Mouse (Mus musculus) kidney, adult 9 months (tissue): ENCODE data around the gene Cdc42ep4.

Experiments used
- DNase-seq: peaks from one replicate; pipeline ENCODE4 v3.0.0; 2022

Gene Cdc42ep4

DNA sequence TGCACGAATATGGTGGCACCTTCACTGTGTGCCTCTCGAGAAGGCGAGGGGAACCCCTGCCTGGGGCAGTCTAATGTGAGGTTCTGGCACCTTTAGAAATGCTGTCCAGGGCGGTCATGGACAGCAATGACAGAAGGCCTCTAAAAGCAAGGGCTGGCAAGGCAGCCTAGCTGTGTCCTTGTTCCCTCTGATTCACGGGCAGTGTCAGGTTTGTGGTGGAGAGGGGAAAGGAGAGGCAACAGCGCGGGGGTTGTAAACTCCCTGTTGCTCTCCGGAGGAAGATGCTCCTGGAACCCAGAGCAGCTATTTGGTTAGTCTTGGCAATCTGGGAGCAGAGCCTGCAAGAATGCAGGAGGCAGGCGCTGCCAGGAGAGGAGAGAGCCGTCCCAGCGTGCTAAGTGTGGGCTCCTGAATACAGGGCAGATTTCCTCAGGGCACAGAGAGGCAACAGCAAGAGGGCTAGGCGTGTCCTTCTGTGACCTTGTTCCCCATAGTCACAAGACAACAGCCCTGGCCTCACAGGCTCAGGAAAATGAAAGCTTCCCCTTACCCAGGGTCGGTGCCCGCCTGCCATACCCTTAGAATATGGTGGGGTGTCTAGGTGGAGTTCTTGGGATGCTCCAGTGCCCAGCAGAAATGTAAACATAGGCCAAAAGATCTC is 25.3 kb upstream of the Cdc42ep4 start:
- no peak for DNase-seq

DNA sequence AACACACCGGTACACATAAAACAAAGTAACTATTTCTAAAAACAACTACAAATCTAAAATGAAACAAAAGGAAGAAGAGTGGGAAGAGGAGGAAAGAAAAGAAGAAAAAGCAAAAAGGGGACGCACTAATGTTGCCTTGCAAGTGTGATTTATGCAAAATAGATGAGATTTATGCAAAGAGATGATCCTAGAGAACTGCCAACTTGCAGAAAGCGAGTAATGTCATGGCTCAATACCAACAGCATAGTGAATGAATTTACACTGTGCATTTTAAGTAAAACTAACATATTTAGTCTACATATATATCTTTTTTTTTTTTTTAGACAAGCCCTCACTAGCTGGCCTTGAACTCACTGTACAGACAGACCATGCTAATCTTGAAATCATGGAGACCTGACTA is 23.1 kb upstream of the Cdc42ep4 start:
- no peak for DNase-seq

GRCm38 (mm10) chr11:113773191-113773590 is 21.5 kb upstream of the Cdc42ep4 start:
- DNase-seq = no peak

DNA sequence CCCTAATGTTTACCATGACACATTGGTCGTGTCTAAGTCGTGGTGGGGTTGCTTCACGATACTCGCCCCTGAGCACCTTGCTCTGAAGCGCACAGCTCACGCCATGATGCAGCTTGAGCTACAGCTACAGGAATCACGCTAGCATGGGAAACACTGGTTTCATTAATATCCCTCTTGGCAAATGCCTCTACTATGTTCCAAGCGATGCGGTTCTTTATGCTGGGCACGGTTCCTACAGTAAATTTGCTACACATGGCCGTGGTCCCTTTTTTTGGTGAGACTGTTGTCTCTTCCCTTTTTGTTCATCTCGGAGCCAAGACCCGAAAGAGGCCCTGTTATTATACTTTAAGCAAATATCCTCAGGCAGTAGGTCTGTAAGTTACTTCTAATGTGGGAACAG is 19.5 kb upstream of the Cdc42ep4 start:
- DNase-seq = no peak

DNA sequence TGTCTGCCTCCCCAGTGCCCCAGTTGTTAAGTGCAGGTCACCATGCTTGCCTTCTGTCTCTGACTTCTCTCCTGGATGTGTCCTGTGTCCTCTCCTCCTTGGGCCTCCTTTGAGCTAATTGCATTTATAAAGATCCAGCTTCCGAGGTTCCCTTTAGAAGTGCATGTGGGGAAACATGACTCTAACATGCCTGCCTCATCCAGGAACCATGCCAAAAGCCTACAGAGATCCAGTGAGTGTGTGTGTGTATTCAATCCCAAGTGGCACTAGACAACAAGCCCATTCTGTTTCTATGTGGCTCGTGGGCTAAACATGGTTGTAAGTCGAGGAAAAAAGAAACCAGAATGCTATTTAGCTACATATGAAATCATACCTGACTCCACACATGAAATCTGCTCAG is 16.7 kb upstream of the Cdc42ep4 start:
- no peak for DNase-seq

DNA sequence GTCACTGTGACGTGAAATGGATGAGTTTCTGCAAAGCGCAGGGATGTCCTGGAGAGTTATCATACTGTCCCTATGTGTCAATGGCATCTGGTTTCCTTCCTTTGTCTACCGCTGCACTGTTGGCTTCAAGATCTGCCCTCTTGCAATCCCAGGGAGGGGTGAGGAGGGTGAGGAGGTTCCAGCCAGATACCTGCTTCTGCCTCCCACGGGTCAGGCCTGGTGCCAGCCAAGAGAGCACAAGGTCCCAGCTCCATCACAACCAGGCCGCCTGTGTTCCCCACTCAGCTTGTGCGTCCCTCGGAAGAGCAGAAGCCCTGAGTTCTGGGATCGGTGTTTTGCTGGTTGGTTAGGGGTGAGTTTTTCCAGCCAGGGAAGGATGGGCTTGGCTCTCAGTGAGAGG is 15.6 kb upstream of the Cdc42ep4 start:
- DNase-seq = no peak

- DNase-seq = no peak
These were observed 14.8 kb upstream of the Cdc42ep4 start for GRCm38 (mm10) chr11:113766284-113766985.

DNA sequence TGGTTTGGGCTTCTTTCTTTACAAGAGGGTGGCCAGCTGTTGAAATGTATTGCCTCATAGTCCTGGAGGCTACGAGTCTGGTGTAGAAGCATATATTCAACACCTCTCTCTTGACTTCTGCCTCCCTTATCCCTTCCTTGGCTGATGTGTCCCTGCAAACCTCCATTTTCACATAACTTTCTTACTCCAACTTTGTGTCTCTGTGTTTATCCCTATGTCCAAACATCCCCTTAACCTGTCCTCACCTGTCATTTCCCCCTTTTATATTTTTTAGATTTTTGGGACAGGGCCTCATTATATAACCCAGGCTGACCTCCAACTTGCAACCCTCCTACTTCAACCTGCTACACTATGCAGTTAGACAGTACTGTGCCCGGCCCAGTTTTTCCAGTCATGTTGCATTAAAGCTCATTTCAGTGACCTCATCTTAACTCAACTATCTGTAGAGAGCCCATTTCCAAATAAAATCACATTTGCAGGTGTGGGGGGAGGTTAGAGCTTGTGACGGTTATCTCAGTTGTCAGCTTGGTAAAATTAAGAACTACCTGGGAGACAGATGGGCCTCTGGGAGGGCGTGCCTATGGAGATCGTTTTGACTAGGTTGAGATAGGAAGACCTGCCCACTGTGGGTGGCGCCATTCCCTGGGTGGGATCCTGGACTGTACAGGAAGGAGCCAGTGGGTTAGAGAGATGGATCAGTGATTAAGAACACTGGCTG is 12.6 kb upstream of the Cdc42ep4 start:
- DNase-seq = no peak

DNA sequence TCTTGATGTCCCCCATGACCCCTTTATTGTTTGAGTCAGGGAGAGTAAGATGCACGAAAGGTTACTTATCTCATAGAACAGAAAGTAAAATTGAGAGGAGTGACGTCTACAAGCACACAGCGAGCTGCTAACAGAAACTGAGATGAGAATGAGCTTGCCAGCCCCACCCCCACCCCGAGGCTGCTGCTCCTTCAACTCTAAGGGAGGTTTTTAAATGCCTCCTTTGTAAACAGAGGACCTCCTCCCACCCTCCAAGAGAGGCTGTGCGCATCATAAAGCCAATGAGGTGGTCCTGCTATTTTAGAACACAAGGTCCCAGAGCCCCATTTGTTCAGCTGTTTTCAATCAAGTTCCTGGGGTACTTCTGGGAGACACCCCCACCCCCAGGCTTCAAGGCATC is 11.8 kb upstream of the Cdc42ep4 start:
- no peak for DNase-seq

DNA sequence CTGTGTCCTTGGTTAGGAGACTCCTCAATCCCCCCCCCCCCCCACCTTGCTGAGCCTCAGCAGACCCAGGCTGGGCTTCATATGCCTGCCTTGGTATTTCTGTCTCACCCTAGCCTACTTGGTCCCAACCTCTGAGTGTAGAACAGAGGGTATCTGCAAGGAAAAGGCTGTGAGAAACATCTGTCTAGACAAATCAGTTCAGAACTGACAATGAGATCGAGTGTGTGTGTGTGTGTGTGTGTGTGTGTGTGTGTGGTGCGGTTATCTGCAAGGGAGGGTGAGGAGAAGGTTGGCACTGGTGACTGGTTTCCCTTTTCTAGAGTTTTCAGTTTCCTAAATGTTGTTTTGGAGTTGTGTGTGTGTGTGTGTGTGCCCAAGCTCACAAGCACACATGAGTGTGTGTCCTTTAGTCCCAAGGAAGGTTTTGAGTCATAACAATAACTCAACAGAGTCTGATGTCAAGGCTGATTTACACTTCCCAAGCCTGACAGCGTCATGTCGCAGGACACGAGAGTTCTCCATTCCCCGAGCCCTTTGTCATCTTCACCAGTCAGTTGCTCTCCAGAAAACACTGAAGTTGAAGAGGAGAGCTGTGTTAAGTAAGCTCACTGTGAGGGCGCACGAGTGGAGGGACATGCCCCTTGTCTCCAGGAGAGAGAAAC is 10.6 kb upstream of the Cdc42ep4 start:
- no peak for DNase-seq

DNA sequence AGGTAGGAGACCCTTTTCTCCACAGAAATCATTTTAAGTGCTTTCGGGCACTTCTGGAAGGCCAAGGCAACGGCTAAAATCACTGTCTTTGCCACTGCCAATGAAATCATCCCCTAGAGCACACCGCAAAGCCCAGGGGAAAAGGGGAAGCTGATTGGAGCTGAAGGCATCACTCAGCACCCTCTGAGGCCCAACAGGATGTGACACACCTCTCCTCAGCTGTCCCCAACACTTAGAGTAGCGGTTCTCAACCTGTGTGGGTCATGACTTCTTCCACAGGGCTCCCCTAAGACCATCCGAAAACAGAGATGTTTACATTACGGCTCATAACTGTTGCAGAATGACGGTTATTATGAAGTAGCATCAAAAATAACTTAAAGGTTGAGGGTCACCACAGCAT is 10.0 kb upstream of the Cdc42ep4 start:
- DNase-seq = no peak

DNA sequence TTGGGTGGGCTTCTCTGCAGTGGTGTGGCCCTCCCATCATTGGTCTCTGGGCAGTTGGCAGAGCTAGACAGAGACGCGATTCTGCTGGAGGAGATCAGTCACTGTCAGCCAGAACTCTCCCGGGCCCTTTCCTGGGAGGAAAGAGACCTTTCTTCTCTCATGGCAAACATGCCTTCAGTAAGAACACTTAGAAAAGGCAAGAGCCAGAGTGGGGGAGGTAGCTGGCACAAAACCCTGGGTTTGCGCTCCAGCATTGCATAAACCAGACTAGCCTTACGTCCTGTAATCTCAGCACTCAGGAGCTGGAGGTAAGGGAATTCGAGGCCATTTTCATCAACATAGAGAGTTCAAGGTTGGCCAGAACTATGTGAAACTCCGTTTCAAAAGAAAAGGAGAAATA is 8.8 kb upstream of the Cdc42ep4 start:
- DNase-seq = no peak

DNA sequence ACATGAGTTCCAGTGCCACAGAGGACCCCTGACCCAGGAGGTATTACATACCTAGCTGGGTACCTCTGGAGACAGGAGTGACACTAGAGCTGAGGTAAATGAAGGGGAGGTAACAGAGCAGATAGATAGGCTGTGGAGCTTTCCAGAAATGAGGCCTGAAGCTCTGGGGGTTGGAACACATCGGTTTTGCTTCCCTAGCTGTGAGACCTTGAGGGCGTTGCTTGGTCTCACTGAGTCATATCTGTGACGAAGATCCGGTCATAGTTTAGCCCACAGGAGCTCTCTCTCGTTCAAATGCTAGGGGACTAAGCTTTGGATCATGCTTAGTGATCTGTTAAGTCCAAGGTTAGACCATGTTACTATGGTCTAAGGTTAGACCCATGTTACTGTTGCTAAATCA is 7.2 kb upstream of the Cdc42ep4 start:
- no peak for DNase-seq

GRCm38 (mm10) chr11:113756578-113756977 is 4.9 kb upstream of the Cdc42ep4 start:
- no peak for DNase-seq

GRCm38 (mm10) chr11:113755878-113756277 is 4.2 kb upstream of the Cdc42ep4 start:
- DNase-seq = no peak

GRCm38 (mm10) chr11:113754845-113755244 is 3.2 kb upstream of the Cdc42ep4 start:
- no peak for DNase-seq

DNA sequence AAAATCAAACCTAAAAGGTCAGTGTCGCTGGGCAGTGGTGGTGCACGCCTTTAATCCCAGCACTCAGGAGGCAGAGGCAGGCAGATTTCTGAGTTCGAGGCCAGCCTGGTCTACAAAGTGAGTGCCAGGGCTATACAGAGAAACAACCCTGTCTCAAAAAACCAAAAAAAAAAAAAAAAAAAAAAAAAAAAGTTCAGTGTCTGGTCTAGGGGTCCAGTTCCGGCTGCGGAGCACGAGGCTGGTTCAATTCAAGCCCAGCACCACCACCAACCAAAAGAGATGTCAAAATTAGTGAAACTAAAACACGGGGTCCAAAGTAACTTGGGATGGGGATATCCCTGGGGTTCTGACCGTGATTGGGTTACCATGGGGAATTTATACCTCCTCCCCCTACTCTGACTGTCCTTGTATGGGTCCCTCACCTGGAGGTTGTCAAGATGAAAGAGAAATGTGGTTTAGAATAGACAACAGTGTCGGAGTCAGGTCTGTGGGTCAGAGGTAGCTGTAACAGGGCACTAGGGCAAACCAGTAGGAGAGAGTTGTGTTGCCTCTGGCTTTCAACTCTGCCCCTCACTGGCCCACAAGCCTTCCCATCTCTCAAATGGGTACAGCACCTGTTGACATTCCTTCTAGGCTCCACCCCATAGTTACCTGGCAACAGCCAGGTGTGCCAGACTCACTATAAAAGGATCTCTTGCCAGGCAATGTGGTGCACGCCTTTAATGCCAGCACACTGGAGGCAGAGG is 1.2 kb upstream of the Cdc42ep4 start:
- DNase-seq = no peak

DNA sequence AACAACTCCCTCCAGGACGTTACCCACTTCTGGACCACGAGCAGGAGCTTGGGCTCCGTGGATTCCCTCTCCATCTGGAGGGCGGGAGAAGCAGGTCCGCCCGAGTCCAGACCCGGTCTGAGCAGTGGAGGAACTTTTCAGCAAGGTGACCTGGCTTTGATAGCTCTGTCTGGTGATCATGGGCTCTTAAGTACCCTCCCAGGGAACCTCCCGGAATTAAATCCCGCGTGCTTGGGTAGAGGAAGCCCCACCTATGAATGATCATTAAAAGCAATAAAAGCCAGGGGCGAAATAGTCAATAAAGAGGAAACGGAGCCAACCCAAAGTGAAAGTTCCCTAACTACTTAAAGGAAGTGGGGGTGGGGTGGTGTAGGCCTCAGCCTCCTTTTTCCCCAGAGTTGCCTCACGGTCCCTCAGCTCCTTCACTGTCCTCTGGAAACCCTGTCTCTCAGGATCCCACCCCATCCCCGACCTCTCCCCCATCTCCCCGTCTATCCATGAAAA is 529 bp upstream of the Cdc42ep4 start:
- DNase-seq = no peak

GRCm38 (mm10) chr11:113750571-113751483 is 854 bp downstream of the Cdc42ep4 start:
- peak; percentile 83 for DNase-seq

DNA sequence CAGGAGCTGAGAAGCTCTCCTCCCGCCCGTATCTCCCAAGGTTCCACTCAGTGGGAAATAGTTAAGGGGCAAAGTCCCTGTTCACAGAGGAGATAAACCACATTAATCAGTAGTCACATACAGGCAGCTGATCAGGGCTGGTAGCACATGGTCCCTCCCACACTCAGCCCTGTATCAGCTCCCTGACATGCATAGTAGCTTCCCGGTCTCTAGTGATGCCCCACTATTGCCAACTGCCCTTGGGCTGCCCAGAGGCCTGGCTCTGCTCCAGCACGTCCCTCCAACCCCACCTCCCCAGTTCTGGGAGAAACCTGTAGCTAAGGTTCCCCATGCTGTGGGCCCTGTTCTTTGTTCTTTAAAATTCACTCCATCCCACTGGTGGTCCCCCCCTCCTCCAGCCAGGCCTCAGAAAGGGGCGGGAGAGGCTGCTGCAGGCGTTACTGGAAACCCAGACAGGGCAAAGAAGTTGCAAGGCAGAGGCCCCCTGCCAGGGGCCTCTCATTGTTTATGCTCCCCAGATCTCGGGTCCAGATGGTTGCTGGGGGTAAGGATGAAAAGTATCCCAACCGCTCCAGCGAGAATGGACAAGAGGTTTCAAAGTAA is 1.8 kb downstream of the Cdc42ep4 start:
- DNase-seq = peak; percentile 60
